Mouse (Mus musculus): ENCODE data around the gene Ccdc40.

Gene Ccdc40

GRCm38 (mm10) chr11:119228091-119228781, at the start of gene Ccdc40, which contains the start of gene Tbc1d16:
TSS of gene Ccdc40 (plus strand) at chr11:119228572.
TSS of gene Tbc1d16 (minus strand) at chr11:119228499.
- peak; percentile 76 for DNase-seq

GRCm38 (mm10) chr11:119180824-119181582, 47.4 kb upstream of the Ccdc40 start:
- no peak for DNase-seq

- DNase-seq, result no peak
Measured at GRCm38 (mm10) chr11:119181861-119182395, 46.4 kb upstream of the Ccdc40 start.

- DNase-seq, result no peak
Measured at GRCm38 (mm10) chr11:119183684-119184310, 44.6 kb upstream of the Ccdc40 start.

GRCm38 (mm10) chr11:119186381-119186780, 42.0 kb upstream of the Ccdc40 start:
- no peak for DNase-seq

- DNase-seq, result peak; percentile 73
Measured at GRCm38 (mm10) chr11:119186989-119187799, 41.2 kb upstream of the Ccdc40 start.

- no peak for DNase-seq
Measured at GRCm38 (mm10) chr11:119187800-119188197, 40.6 kb upstream of the Ccdc40 start.

GRCm38 (mm10) chr11:119188389-119188788, 40.0 kb upstream of the Ccdc40 start:
- DNase-seq, result peak; percentile 56

GRCm38 (mm10) chr11:119189319-119189718, 39.1 kb upstream of the Ccdc40 start:
- DNase-seq, result no peak

- DNase-seq, result peak; percentile 80
Measured at GRCm38 (mm10) chr11:119190498-119190897, 37.9 kb upstream of the Ccdc40 start.

GRCm38 (mm10) chr11:119191606-119192081, 36.7 kb upstream of the Ccdc40 start:
- no peak for DNase-seq

- DNase-seq, result no peak
Measured at GRCm38 (mm10) chr11:119192176-119192575, 36.2 kb upstream of the Ccdc40 start.

- DNase-seq, result no peak
Measured at GRCm38 (mm10) chr11:119192605-119193004, 35.8 kb upstream of the Ccdc40 start.

GRCm38 (mm10) chr11:119197618-119198563, 30.5 kb upstream of the Ccdc40 start:
- no peak for DNase-seq

- DNase-seq, result no peak
Measured at GRCm38 (mm10) chr11:119198564-119199232, 29.7 kb upstream of the Ccdc40 start.

GRCm38 (mm10) chr11:119199233-119199601, 29.2 kb upstream of the Ccdc40 start:
- no peak for DNase-seq

- peak; percentile 53 for DNase-seq
Measured at GRCm38 (mm10) chr11:119203423-119203822, 24.9 kb upstream of the Ccdc40 start.

- no peak for DNase-seq
Measured at GRCm38 (mm10) chr11:119205738-119206137, 22.6 kb upstream of the Ccdc40 start.

GRCm38 (mm10) chr11:119206562-119206961, 21.8 kb upstream of the Ccdc40 start:
- DNase-seq, result peak; percentile 84

- no peak for DNase-seq
Measured at GRCm38 (mm10) chr11:119207986-119208385, 20.4 kb upstream of the Ccdc40 start.
